Mouse (Mus musculus) hindbrain, embryonic 11.5 days (tissue): ENCODE data around the gene Itgb1bp1. TPM values are rescaled to one million over a fixed set of nuclear protein-coding genes. Genes with fewer than 3 reads are reported as not detected.

Source experiments
- ATAC-seq: fragments of 200-750 bp; cut with Nextera tagmentation; 2 replicates; pipeline ENCODE4 v1.8.0; 2017; ENCODE audit warnings: mild to moderate bottlenecking, moderate TSS enrichment, moderate library complexity; ENCODE audit not compliant: low FRiP score
- DNase-seq: peaks from one replicate; pipeline ENCODE4 v3.0.0-alpha.2; 2015; ENCODE audit warnings: low spot score
- H3K27ac ChIP-seq: fragments of 300-500 bp; sonication (generic); 2 replicates; pipeline ENCODE4 v1.5.1; 2014; ENCODE audit warnings: mild to moderate bottlenecking, low read depth, low read length
- H3K27me3 ChIP-seq: fragments of 300-500 bp; sonication (generic); 2 replicates; pipeline ENCODE4 v1.6.1; 2014; ENCODE audit warnings: mild to moderate bottlenecking, low read length, moderate library complexity, mixed read lengths; ENCODE audit not compliant: control insufficient read depth, insufficient read depth
- H3K36me3 ChIP-seq: fragments of 300-500 bp; sonication (generic); 2 replicates; pipeline ENCODE4 v1.6.1; 2014; ENCODE audit warnings: mild to moderate bottlenecking, low read length, moderate library complexity, mixed read lengths; ENCODE audit not compliant: control insufficient read depth, insufficient read depth
- H3K4me1 ChIP-seq: fragments of 300-500 bp; sonication (generic); replicated peaks from 2 replicates; pipeline ENCODE4 v1.6.1; 2014; ENCODE audit warnings: low read length, mixed read lengths; ENCODE audit not compliant: control insufficient read depth, insufficient read depth
- H3K4me2 ChIP-seq: fragments of 300-500 bp; sonication (generic); replicated peaks from 2 replicates; pipeline ENCODE4 v1.6.1; 2014; ENCODE audit warnings: mild to moderate bottlenecking, low read depth, low read length
- H3K4me3 ChIP-seq: fragments of 300-500 bp; sonication (generic); 2 replicates; pipeline ENCODE4 v1.5.1; 2014; ENCODE audit warnings: low read depth, low read length
- H3K9ac ChIP-seq: fragments of 300-500 bp; sonication (generic); 2 replicates; pipeline ENCODE4 v1.6.1; 2014; ENCODE audit warnings: low read depth, low read length
- H3K9me3 ChIP-seq: fragments of 300-500 bp; sonication (generic); 2 replicates; pipeline ENCODE4 v1.6.1; 2016; ENCODE audit warnings: low read length; ENCODE audit not compliant: control insufficient read depth
- WGBS: fragments of 180-500 bp; shearing (Covaris S2); extraction: QIAGEN DNeasy Blood & Tissue Kit; methylation state at CpG from one replicate; pipeline ENCODE4 v1.1.7; 2014; 5-methylcytosine and 5-hydroxymethylcytosine counted together
- polyA plus RNA-seq: library from polyadenylated mRNA; unstranded; fragments of >200 nt; fragmentation: Nextera tagmentation; extraction: Ambion mirVana; gene quantifications from 2 replicates; pipeline ENCODE4 v1.2.1, GENCODE M21; 2014

The Itgb1bp1 gene
- polyA plus RNA-seq, 1 experiment from 2014 or later, result 47.6 TPM

DNA sequence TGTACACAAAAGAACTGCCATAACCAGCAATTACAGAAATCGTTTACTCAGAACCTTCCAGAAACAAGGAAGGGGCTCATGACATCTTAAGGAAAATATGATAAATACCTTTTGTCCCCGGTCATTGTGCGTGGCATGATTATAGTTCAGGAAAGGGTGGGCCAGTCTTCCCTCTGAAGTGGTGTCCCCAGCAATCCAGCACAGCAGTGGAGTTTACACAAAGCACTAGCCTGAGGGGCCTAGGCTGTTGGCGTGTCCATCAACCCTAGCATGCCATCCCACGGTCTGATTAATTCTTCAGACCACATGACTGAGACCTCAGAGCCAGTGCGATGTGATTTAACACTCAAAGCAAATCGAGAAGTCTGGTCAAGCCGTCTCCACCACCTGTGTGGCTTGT is 60.7 kb downstream of the Itgb1bp1 start:
- no peaks in the 10 kb centered on the region for H3K9me3 ChIP-seq
- no peak overlapping the region for H3K4me3 ChIP-seq
- H3K9ac ChIP-seq, result no peak overlapping the region
- no peaks in the 10 kb centered on the region for H3K27me3 ChIP-seq
- H3K27ac ChIP-seq, result no peak overlapping the region
- 74% methylated on average over 8 of the region's 8 CpGs for WGBS
- no peaks in the 10 kb centered on the region for H3K4me1 ChIP-seq
- DNase-seq, result no peak
- no peak for ATAC-seq
- no peak overlapping the region for H3K4me2 ChIP-seq
- H3K36me3 ChIP-seq, result no peaks in the 10 kb centered on the region

DNA sequence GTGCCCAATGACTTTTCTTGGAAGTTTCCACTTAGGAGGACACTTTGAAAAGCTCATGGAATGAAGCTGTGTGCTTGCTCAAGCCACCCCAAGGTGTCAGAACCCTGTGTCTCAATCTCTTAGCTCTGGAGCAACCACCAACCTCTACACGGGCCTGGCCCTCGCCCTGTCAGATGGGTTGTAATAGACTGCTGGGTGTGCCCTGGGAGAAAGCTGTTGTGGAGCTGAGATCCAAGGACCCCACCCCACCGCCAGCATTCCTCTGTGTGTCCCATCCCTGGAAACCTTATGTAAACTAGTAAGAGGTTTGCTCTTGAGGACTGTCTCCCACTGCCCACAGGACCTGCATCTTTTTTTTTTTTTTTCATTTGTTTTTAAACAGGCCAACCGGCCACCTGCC is 62.2 kb downstream of the Itgb1bp1 start:
- WGBS, result 92% methylated on average over 4 of the region's 4 CpGs
- ATAC-seq (no peak), DNase-seq (no peak)
- Histone ChIP-seq H3K36me3 (no peaks in the 10 kb centered on the region), H3K4me1 (no peaks in the 10 kb centered on the region), H3K9ac (no peak overlapping the region), H3K4me3 (no peak overlapping the region), H3K27me3 (no peaks in the 10 kb centered on the region), H3K27ac (no peak overlapping the region), H3K9me3 (no peaks in the 10 kb centered on the region), H3K4me2 (no peak overlapping the region)

DNA sequence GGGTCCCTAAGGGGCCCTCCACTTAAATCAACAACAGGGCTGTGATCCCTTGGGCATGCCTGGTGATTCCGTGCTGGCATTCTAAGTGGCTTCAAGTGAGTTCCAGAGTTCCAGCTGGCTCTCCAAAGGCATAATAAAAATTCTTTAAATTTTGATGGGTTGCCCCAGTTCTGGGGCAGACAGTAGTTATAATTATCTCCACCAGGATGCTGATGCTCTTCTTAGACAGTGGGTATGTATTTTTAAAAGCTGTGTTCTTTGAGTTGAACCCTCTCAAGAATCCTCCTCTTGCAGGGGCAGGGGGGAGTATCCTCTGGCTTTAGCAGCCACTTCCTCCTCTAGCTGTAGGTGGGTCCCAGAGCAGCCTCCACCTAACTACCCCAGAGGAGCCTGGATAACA is 65.5 kb downstream of the Itgb1bp1 start:
- Histone ChIP-seq H3K9me3 (no peaks in the 10 kb centered on the region), H3K27ac (no peak overlapping the region), H3K4me2 (no peak overlapping the region), H3K27me3 (no peaks in the 10 kb centered on the region), H3K9ac (no peak overlapping the region), H3K4me1 (no peaks in the 10 kb centered on the region), H3K36me3 (no peaks in the 10 kb centered on the region), H3K4me3 (no peak overlapping the region)
- 69% methylated on average over 1 of the region's 1 CpGs for WGBS
- ATAC-seq, result no peak
- no peak for DNase-seq

DNA sequence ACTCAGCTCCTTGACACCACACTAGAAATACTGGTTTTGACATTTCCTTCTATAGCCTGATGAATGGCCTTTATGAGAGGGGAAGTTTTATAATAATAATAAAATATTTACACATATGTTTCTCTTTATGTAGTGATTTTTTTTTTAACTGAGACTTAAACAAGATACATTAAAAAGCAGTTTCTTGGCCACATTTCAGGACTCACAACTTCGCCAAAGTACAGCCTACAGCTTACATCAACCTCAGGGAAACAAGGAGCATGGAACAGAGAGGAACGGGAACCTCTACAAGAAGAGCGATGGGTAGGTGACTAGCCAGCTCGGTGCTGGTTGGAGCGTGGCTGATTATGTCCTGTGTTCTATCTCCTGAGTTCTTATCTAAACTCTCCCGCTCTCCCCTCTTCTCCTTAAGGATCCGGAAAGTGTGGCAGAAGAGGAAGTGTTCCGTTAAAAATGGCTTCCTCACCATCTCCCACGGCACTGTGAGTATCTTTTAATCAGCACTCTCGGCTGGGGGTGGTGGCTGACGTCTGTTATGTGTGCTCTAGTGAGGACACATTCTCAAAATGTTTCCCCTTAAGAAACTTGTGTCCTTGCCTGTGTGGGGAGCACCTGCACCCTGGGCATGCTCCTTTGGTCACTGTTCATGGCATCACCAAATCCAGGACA is 68.2 kb downstream of the Itgb1bp1 start:
- 89% methylated on average over 11 of the region's 11 CpGs for WGBS
- no peak overlapping the region for H3K27ac ChIP-seq
- no peak overlapping the region for H3K4me3 ChIP-seq
- H3K36me3 ChIP-seq, result no peaks in the 10 kb centered on the region; the same call in 1 of the 2 replicates
- H3K9ac ChIP-seq, result no peak overlapping the region
- no peaks in the 10 kb centered on the region for H3K9me3 ChIP-seq
- DNase-seq (no peak), ATAC-seq (no peak)
- no peaks in the 10 kb centered on the region for H3K4me1 ChIP-seq
- no peaks in the 10 kb centered on the region for H3K27me3 ChIP-seq
- no peak overlapping the region for H3K4me2 ChIP-seq

DNA sequence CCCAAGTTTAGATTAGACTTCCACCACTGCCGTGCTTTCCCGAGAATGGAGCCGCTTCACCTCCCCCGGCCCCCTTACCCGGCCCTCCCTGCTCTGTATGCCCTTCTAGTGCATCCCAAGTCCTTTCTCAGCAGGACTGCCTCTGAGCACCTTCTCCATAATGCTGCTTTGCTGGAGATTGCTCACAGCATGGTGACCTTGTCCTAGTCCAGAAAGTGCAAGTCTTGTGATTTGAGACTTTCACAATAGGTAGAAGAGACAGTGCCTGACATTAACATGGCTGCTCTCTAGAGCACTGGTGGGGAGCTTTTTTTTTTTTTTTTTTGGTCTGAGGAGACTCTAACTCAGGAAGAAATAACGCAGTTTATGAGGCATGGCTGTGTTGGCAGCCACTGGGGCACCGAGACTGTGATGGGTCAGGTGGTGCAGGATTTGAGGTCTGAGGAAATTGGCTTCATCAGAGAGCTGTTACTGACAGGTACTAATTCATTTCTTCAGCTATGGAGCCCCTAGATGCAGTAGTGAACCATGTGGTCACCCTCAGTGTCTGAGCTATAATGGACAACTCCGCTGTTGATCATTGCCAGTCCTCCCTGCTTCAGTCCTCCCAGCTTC is 71.4 kb downstream of the Itgb1bp1 start:
- no peaks in the 10 kb centered on the region for H3K9me3 ChIP-seq
- H3K36me3 ChIP-seq, result peaks cover 7% of the 10 kb centered on the region
- H3K4me3 ChIP-seq, result no peak overlapping the region
- no peaks in the 10 kb centered on the region for H3K4me1 ChIP-seq
- no peak overlapping the region for H3K27ac ChIP-seq
- WGBS, result 93% methylated on average over 8 of the region's 8 CpGs
- H3K4me2 ChIP-seq, result no peak overlapping the region
- ATAC-seq (no peak), DNase-seq (no peak)
- no peaks in the 10 kb centered on the region for H3K27me3 ChIP-seq
- H3K9ac ChIP-seq, result no peak overlapping the region

DNA sequence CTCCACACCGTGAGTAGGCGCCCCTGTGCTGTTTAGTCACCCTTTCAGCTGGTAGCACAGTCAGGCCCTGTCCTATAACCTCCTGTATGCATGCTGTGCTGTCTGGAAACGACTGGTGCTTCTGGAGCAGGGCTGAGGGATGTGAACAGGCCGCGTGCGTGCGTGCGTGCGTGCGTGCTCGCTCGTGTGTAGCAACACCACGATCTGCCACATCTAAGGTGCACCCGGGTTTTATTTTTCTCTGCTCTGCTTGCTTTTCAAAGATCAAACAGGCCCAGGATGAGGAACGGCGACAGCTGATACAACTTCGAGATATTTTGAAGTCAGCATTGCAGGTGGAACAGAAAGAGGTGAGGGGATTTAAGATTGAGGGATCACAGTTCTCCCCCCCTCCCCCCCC is 73.2 kb downstream of the Itgb1bp1 start:
- ATAC-seq (no peak), DNase-seq (no peak)
- no peak overlapping the region for H3K4me3 ChIP-seq
- H3K4me2 ChIP-seq, result no peak overlapping the region
- WGBS, result 92% methylated on average over 17 of the region's 17 CpGs
- H3K9ac ChIP-seq, result no peak overlapping the region
- no peaks in the 10 kb centered on the region for H3K4me1 ChIP-seq
- H3K36me3 ChIP-seq, result peaks cover 9% of the 10 kb centered on the region
- no peaks in the 10 kb centered on the region for H3K27me3 ChIP-seq
- no peaks in the 10 kb centered on the region for H3K9me3 ChIP-seq
- no peak overlapping the region for H3K27ac ChIP-seq

DNA sequence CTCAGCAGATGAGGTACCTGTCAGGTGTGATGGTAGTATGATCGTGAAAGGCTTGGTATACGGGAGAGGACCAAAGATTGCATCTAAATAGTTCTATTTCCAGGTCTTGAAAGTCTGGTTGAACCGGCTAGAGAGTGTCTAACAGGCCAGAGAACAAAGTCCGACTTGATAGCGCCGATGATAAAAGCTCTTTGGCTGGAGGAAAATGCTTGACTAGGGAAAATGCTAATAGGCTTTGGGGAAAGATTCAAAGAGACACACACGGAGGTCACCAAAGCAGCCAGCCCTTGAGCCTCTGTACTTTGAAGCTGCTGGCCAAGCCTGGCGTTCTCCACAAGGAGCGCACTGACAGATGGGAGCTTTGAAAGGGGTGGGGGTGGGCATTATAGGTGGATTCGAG is 76.8 kb downstream of the Itgb1bp1 start:
- no peak overlapping the region for H3K27ac ChIP-seq
- no peak overlapping the region for H3K4me2 ChIP-seq
- 85% methylated on average over 10 of the region's 10 CpGs for WGBS
- no peak overlapping the region for H3K4me3 ChIP-seq
- no peak overlapping the region for H3K9ac ChIP-seq
- H3K27me3 ChIP-seq, result no peaks in the 10 kb centered on the region
- H3K36me3 ChIP-seq, result peaks cover 11% of the 10 kb centered on the region
- no peak for ATAC-seq
- H3K9me3 ChIP-seq, result no peaks in the 10 kb centered on the region
- DNase-seq, result no peak
- H3K4me1 ChIP-seq, result no peaks in the 10 kb centered on the region

DNA sequence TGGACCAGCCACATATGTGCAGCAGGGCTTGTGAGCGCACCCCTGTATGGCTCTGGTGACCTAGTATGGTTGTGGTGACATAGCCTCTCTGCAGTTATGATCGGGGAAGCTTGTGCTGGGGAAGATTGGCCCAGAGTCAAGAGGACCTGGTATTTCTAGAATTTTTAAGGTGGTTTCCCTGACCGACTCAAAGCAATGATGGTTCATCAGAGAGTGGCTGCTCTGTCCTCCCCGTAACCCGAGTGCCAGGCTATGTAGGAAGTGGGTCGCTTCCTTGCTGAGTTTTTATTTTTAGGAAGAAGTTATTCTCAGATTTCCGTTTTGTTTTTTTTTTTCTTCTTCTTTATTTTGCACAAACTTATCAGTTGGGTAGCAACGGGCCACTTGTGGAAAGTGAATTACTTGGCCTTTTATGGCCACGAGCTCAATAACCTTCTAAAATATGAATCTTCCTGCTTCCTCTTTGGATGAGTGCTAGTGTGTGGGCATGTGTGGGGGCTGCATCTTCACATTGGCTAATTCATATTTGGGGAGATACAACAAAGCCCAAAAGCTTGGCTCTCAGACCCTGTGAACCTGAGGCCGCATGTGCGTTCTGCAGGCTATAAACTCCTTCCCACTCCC is 77.8 kb downstream of the Itgb1bp1 start:
- H3K4me2 ChIP-seq, result no peak overlapping the region
- H3K9me3 ChIP-seq, result no peaks in the 10 kb centered on the region
- H3K4me1 ChIP-seq, result no peaks in the 10 kb centered on the region
- no peak overlapping the region for H3K4me3 ChIP-seq
- ATAC-seq (no peak), DNase-seq (no peak)
- no peaks in the 10 kb centered on the region for H3K27me3 ChIP-seq
- H3K36me3 ChIP-seq, result peaks cover 11% of the 10 kb centered on the region
- WGBS, result 94% methylated on average over 11 of the region's 11 CpGs
- H3K27ac ChIP-seq, result no peak overlapping the region
- no peak overlapping the region for H3K9ac ChIP-seq

DNA sequence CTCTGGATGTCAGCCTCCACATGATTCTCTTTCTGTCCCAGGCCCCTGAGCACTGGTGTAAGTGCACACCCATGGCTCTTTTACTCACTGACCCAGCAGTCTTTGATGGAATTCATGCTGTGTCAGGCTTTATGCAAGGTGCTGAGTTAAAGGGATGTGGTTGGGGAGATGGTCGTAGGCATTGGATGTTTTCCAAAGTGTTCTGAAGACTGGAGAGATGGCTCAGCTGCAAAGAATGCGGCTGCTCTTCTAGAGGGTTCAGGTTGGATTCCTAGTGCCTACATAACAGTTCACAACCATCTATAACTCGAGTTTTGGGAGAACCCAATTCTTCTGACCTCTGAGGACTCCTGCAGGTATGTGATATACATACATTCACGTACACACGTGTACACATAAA is 78.7 kb downstream of the Itgb1bp1 start:
- H3K27me3 ChIP-seq, result no peaks in the 10 kb centered on the region
- H3K4me3 ChIP-seq, result no peak overlapping the region
- DNase-seq (no peak), ATAC-seq (no peak)
- H3K4me2 ChIP-seq, result no peak overlapping the region
- WGBS, result 95% methylated on average over 5 of the region's 5 CpGs
- H3K9me3 ChIP-seq, result no peaks in the 10 kb centered on the region
- no peak overlapping the region for H3K27ac ChIP-seq
- no peaks in the 10 kb centered on the region for H3K4me1 ChIP-seq
- peaks cover 8% of the 10 kb centered on the region for H3K36me3 ChIP-seq
- H3K9ac ChIP-seq, result no peak overlapping the region
